Mouse (Mus musculus) ES-E14 (cell line): ENCODE results near the gene Ncaph.

Source experiments
- CHD2 ChIP-seq: IDR thresholded peaks from 2 replicates; pipeline ENCODE4 v1.6.1; 2014; ENCODE audit warnings: mild to moderate bottlenecking, low read depth, low read length, inconsistent platforms
- HCFC1 ChIP-seq: IDR thresholded peaks from 2 replicates; pipeline ENCODE4 v1.6.1; 2012; ENCODE audit warnings: low read length, inconsistent platforms, borderline replicate concordance; ENCODE audit not compliant: insufficient read depth
- ZNF384 ChIP-seq: IDR thresholded peaks from 2 replicates; pipeline ENCODE4 v1.6.1; 2012; ENCODE audit warnings: low read depth, low read length, inconsistent platforms

- no peak for TF ChIP-seq HCFC1
- TF ChIP-seq CHD2: no peak
- no peak for TF ChIP-seq ZNF384
These were observed 5.3 kb upstream of the Ncaph start for GRCm38 (mm10) chr2:127139094-127139493.
